Mouse (Mus musculus) ES-E14 (cell line): ENCODE data around the gene Srcin1. TPM values are rescaled to one million over a fixed set of nuclear protein-coding genes. Genes with fewer than 3 reads are reported as not detected.

Source experiments
- DNase-seq: peaks from one replicate; pipeline ENCODE4 v3.0.0-alpha.2; 2013; ENCODE audit warnings: low read depth, low spot score
- H3K27ac ChIP-seq: 2 replicates; pipeline ENCODE4 v1.5.1; 2012; ENCODE audit warnings: low read depth, mild to moderate bottlenecking, low read length, moderate library complexity, mixed read lengths; ENCODE audit not compliant: poor library complexity, insufficient read depth, severe bottlenecking
- H3K36me3 ChIP-seq: 2 replicates; pipeline ENCODE4 v1.6.1; 2012; ENCODE audit warnings: mild to moderate bottlenecking, low read length, moderate library complexity, mixed read lengths; ENCODE audit not compliant: control insufficient read depth, poor library complexity, insufficient read depth, severe bottlenecking
- H3K4me1 ChIP-seq, 2 experiments: fragments of 150-350 bp in 1 of 2; sonication (generic) in 1 of 2; 2 replicates each; pipeline ENCODE4 v1.6.1; 2012; ENCODE audit warnings: low read length in 2 of 2, mild to moderate bottlenecking in 1 of 2, mixed read lengths in 1 of 2; ENCODE audit not compliant: control insufficient read depth in 2 of 2, insufficient read depth in 2 of 2, poor library complexity in 1 of 2
- H3K4me3 ChIP-seq, 2 experiments: fragments of 150-350 bp in 1 of 2; sonication (generic) in 1 of 2; 2 replicates each; pipeline ENCODE4 v1.5.1; 2012; ENCODE audit warnings: low read length in 2 of 2, low read depth in 1 of 2, mild to moderate bottlenecking in 1 of 2, mixed read lengths in 1 of 2; ENCODE audit not compliant: insufficient read depth in 1 of 2, poor library complexity in 1 of 2, severe bottlenecking in 1 of 2
- H3K9ac ChIP-seq: 2 replicates; pipeline ENCODE4 v1.6.1; 2012; ENCODE audit warnings: low read depth, mild to moderate bottlenecking, low read length, mixed read lengths; ENCODE audit not compliant: poor library complexity, insufficient read depth, severe bottlenecking
- H3K9me3 ChIP-seq: fragments of 150-350 bp; sonication (generic); 2 replicates; pipeline ENCODE4 v1.6.1; 2012; ENCODE audit warnings: low read depth, mild to moderate bottlenecking, low read length; ENCODE audit not compliant: control insufficient read depth, insufficient read depth
- CHD2 ChIP-seq: IDR thresholded peaks from 2 replicates; pipeline ENCODE4 v1.6.1; 2014; ENCODE audit warnings: mild to moderate bottlenecking, low read depth, low read length, inconsistent platforms
- HCFC1 ChIP-seq: IDR thresholded peaks from 2 replicates; pipeline ENCODE4 v1.6.1; 2012; ENCODE audit warnings: low read length, inconsistent platforms, borderline replicate concordance; ENCODE audit not compliant: insufficient read depth
- MAFK ChIP-seq: IDR thresholded peaks from 2 replicates; pipeline ENCODE4 v1.6.1; 2014; ENCODE audit warnings: mild to moderate bottlenecking, low read depth, low read length, inconsistent platforms; ENCODE audit not compliant: insufficient read depth
- ZC3H11A ChIP-seq: IDR thresholded peaks from 2 replicates; pipeline ENCODE4 v1.6.1; 2012; ENCODE audit warnings: low read depth, mild to moderate bottlenecking, inconsistent platforms, low read length, borderline replicate concordance
- ZNF384 ChIP-seq: IDR thresholded peaks from 2 replicates; pipeline ENCODE4 v1.6.1; 2012; ENCODE audit warnings: low read depth, low read length, inconsistent platforms
- in situ Hi-C, 2 experiments: fragments of 600-800 bp; cut with MboI; formaldehyde crosslinking; loops; one replicate each; pipeline ENCODE4 v1.15.1; 2025; ENCODE audit warnings: low sequenced_read_pairs in 2 of 2, inconsistent platforms in 1 of 2; ENCODE audit not compliant: unreplicated experiment in 2 of 2
- total RNA-seq: library from RNA; depleted of rRNA; stranded (reverse); fragments of 300-350 nt; gene quantifications from 2 replicates; pipeline ENCODE4 v1.2.3, GENCODE M21; 2012

Srcin1 gene
- total RNA-seq, 1 experiment: 2.4 TPM

- peaks cover 4 to 18% of the 10 kb centered on the region in 2 experiments; a peak in 3 of 4 replicates for H3K4me1 ChIP-seq
- no peak for DNase-seq
- H3K9ac ChIP-seq: no peak overlapping the region
- H3K4me3 ChIP-seq: no peak overlapping the region
- no peak overlapping the region for H3K27ac ChIP-seq
- in situ Hi-C loops: no loop called here
- no peaks in the 10 kb centered on the region for H3K9me3 ChIP-seq
- peaks cover 22% of the 10 kb centered on the region; the same call in 1 of the 2 replicates for H3K36me3 ChIP-seq
- no peak for TF ChIP-seq ZNF384
- TF ChIP-seq CHD2: no peak
- TF ChIP-seq MAFK: no peak
- no peak for TF ChIP-seq HCFC1
- no peak for TF ChIP-seq ZC3H11A
Measured at GRCm38 (mm10) chr11:97608933-97609332, 32.9 kb upstream of the Srcin1 start.

DNA sequence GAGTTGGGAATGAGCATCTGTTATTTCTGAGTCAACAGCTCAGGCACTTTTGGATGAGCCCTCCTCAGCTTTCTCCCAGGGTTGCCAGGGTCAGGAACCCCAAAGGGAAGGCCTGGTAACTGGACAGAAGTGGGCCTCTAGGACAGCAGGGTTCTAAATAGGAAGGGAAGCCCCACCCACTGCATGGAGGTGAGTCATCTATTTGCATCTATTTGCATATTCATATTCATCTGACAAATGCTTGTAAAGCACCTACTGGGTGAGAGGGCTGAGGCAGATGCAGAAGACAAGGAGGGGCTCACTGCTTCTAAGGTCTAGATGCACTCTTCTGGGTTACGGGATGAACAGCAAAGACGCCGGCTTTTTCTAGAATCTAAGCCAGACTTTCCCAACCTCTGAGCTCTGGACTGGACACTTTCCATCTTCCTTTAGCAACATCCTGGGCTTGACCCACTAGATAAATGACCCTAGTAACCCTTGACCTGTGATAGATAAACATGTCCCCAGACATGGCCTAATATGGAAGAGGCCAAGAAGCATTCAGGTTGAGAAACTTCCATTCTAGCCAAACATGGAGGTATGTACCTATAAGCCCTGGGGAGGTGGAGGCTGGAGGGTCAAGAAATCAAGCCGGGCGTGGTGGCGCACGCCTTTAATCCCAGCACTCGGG, 31.2 kb upstream of the Srcin1 start:
- Histone ChIP-seq H3K36me3 (peaks cover 22% of the 10 kb centered on the region; the same call in 1 of the 2 replicates), H3K4me3 (no peak overlapping the region), H3K9me3 (no peaks in the 10 kb centered on the region), H3K4me1 (peaks cover 4 to 27% of the 10 kb centered on the region in 2 experiments), H3K27ac (no peak overlapping the region), H3K9ac (no peak overlapping the region)
- no peak for DNase-seq
- TF ChIP-seq CHD2 (no peak), ZC3H11A (no peak), ZNF384 (no peak), MAFK (no peak), HCFC1 (no peak)
- in situ Hi-C loops: no loop called here

GRCm38 (mm10) chr11:97603891-97604290, 27.9 kb upstream of the Srcin1 start:
- TF ChIP-seq MAFK (no peak), HCFC1 (no peak), ZNF384 (no peak), CHD2 (no peak), ZC3H11A (no peak)
- Histone ChIP-seq H3K9me3 (no peaks in the 10 kb centered on the region), H3K4me3 (no peak overlapping the region), H3K27ac (no peak overlapping the region), H3K36me3 (peaks cover 8% of the 10 kb centered on the region; the same call in 1 of the 2 replicates), H3K9ac (no peak overlapping the region), H3K4me1 (peaks cover 9 to 24% of the 10 kb centered on the region in 2 experiments)
- DNase-seq: no peak
- in situ Hi-C loops: no loop called here

- peaks cover 9 to 23% of the 10 kb centered on the region in 2 experiments for H3K4me1 ChIP-seq
- DNase-seq: no peak
- no peaks in the 10 kb centered on the region for H3K9me3 ChIP-seq
- no peak overlapping the region for H3K4me3 ChIP-seq
- H3K36me3 ChIP-seq: peaks cover 8% of the 10 kb centered on the region; the same call in 1 of the 2 replicates
- H3K9ac ChIP-seq: no peak overlapping the region
- H3K27ac ChIP-seq: no peak overlapping the region; the same call in 1 of the 2 replicates
- in situ Hi-C loops: no loop called here
- TF ChIP-seq HCFC1 (no peak), MAFK (no peak), CHD2 (no peak), ZNF384 (no peak), ZC3H11A (no peak)
Measured at GRCm38 (mm10) chr11:97602223-97602622, 26.2 kb upstream of the Srcin1 start.
